Mouse (Mus musculus) embryonic fibroblast, embryonic 13.5 days (primary cell): ENCODE measurements at regions not wholly inside any gene's neighbourhood (a gene's known extent, or its start where the extent isn't known, plus 50 kb on each side); places are given as distances from the start of the nearest gene placed in this dataset.

ENCODE experiments used
- CTCF ChIP-seq: IDR thresholded peaks from 2 replicates; pipeline ENCODE4 v1.5.1; 2011; ENCODE audit warnings: mild to moderate bottlenecking, control low read depth, low read length, moderate library complexity, borderline replicate concordance; ENCODE audit not compliant: insufficient read depth
- POLR2A ChIP-seq: IDR thresholded peaks from 2 replicates; pipeline ENCODE4 v1.6.1; 2011; ENCODE audit warnings: low read depth, mild to moderate bottlenecking, control low read depth, low read length, moderate library complexity

GRCm38 (mm10) chr16:87245933-87246791 lies 107.8 kb upstream of the N6amt1 start:
- TF ChIP-seq CTCF (peak; percentile 88), POLR2A (peak; percentile 49; the same call in 1 of the 2 replicates)
